ENCODE assay signal across 1 mouse cellular context in the genomic region with DNA sequence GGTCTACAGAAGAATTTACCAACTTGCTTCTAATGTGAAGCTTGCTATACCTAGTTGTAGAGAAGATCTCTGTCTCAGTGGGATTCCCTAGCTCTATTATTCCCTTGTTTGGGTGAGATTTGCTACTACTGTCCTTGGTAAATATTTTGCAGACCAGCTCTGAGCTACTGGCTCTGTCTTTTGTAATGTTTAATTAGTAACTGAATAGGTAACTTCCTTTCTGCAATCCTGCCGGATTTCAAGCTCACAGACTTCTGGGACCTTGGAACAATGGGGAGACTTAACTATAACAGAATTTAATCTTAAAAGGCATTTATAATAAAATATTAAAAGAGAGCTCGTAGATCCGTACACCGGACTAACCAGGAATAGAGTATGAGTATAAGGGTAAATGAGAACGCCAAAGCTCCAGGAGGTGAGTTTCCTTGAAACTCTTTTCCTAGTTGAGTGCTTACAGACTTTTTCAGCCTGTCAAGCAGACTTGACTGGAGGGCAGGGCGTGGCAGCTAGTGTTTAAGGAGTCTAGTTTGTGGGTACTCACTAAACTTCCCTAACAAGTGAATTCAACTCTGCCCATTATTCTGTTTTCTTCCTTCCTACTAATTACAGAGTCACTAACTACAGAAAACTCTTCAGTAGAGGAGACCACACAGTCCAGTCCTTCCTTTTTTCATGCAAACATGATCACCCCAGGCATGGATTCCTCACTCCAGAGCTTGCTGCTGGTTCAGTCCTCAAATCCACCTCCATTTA. TPM values are rescaled to one million over a fixed set of nuclear protein-coding genes. Genes with fewer than 3 reads are reported as not detected.
"Had no signal": no experiment of that assay in that cellular context is flagged by ENCODE, and none has a peak within 500 bp of the region (broad histone marks: within the 10 kb centered on the region; RNA-seq: fewer than 3 reads in every experiment).

No protein-coding gene starts in this region.

RNA-seq across cellular contexts. Expression of a gene that starts 41.7 kb away (rescaled TPM):
- polyA plus RNA-seq: liver, embryonic 15.5 days had no signal
